Mouse (Mus musculus) lung, embryonic 14.5 days (tissue): ENCODE data around the gene Srprb. TPM values are rescaled to one million over a fixed set of nuclear protein-coding genes. Genes with fewer than 3 reads are reported as not detected.
A peak's percentile ranks its signal among the peaks of the same experiment; 100 is the strongest.

Experiments
- ATAC-seq: fragments of 200-750 bp; cut with Nextera tagmentation; 2 replicates; pipeline ENCODE4 v1.8.0; 2017; ENCODE audit warnings: mild to moderate bottlenecking, moderate TSS enrichment, moderate library complexity; ENCODE audit not compliant: insufficient read depth
- DNase-seq: peaks from one replicate; pipeline ENCODE4 v3.0.0-alpha.2; 2015
- H3K27ac ChIP-seq: fragments of 300-500 bp; sonication (generic); 2 replicates; pipeline ENCODE4 v1.5.1; 2014; ENCODE audit warnings: low read depth, mild to moderate bottlenecking, moderate library complexity
- H3K27me3 ChIP-seq: fragments of 300-500 bp; sonication (generic); 2 replicates; pipeline ENCODE4 v1.6.1; 2014; ENCODE audit warnings: low read length, control low read depth; ENCODE audit not compliant: insufficient read depth
- H3K36me3 ChIP-seq: fragments of 300-500 bp; sonication (generic); 2 replicates; pipeline ENCODE4 v1.6.1; 2014; ENCODE audit warnings: control low read depth; ENCODE audit not compliant: insufficient read depth
- H3K4me1 ChIP-seq: fragments of 300-500 bp; sonication (generic); 2 replicates; pipeline ENCODE4 v1.6.1; 2014; ENCODE audit warnings: antibody characterized with exemption, control low read depth; ENCODE audit not compliant: insufficient read depth
- H3K4me2 ChIP-seq: fragments of 300-500 bp; sonication (generic); 2 replicates; pipeline ENCODE4 v1.6.1; 2014; ENCODE audit warnings: mild to moderate bottlenecking
- H3K4me3 ChIP-seq: fragments of 300-500 bp; sonication (generic); 2 replicates; pipeline ENCODE4 v1.5.1; 2014; ENCODE audit warnings: low read depth, low read length
- H3K9ac ChIP-seq: fragments of 300-500 bp; sonication (generic); 2 replicates; pipeline ENCODE4 v1.6.1; 2014
- H3K9me3 ChIP-seq: fragments of 300-500 bp; sonication (generic); 2 replicates; pipeline ENCODE4 v1.6.1; 2016; ENCODE audit warnings: low read depth, low read length, control low read depth
- CTCF ChIP-seq: IDR thresholded peaks from 2 replicates; pipeline ENCODE4 v1.5.1; 2016; ENCODE audit warnings: antibody characterized with exemption, low read depth
- WGBS: fragments of 180-500 bp; shearing (Covaris S2); extraction: QIAGEN DNeasy Blood & Tissue Kit; methylation state at CpG from one replicate; pipeline ENCODE4 v1.1.7; 2014; 5-methylcytosine and 5-hydroxymethylcytosine counted together
- polyA plus RNA-seq: library from polyadenylated mRNA; unstranded; fragments of >200 nt; fragmentation: Nextera tagmentation; extraction: Ambion mirVana; gene quantifications from 2 replicates; pipeline ENCODE4 v1.2.1, GENCODE M21; 2014

Gene Srprb
- polyA plus RNA-seq, 1 experiment from 2014 or later: 68.2 TPM

- TF ChIP-seq CTCF: no peak
- Histone ChIP-seq H3K36me3 (no peaks in the 10 kb centered on the region), H3K27ac (no peak overlapping the region), H3K4me2 (no peak overlapping the region), H3K9ac (no peak overlapping the region), H3K27me3 (no peaks in the 10 kb centered on the region), H3K4me1 (no peaks in the 10 kb centered on the region), H3K9me3 (no peaks in the 10 kb centered on the region), H3K4me3 (no peak overlapping the region)
- no peak for DNase-seq
- WGBS: 91% methylated on average over 16 of the region's 16 CpGs
- no peak for ATAC-seq
These were observed 25.8 kb upstream of the Srprb start for GRCm38 (mm10) chr9:103227760-103228159.

GRCm38 (mm10) chr9:103226806-103227205, 24.9 kb upstream of the Srprb start:
- WGBS: 88% methylated on average over 15 of the region's 15 CpGs

GRCm38 (mm10) chr9:103225464-103225863, 23.5 kb upstream of the Srprb start:
- ATAC-seq (no peak), DNase-seq (peak; percentile 62)
- 60% methylated on average over 3 of the region's 3 CpGs for WGBS
- H3K27me3 ChIP-seq: no peaks in the 10 kb centered on the region
- no peak overlapping the region for H3K9ac ChIP-seq
- no peaks in the 10 kb centered on the region for H3K9me3 ChIP-seq
- no peak overlapping the region for H3K4me2 ChIP-seq
- H3K36me3 ChIP-seq: no peaks in the 10 kb centered on the region
- no peak overlapping the region for H3K27ac ChIP-seq
- H3K4me3 ChIP-seq: no peak overlapping the region
- TF ChIP-seq CTCF: peak; percentile 66
- H3K4me1 ChIP-seq: no peaks in the 10 kb centered on the region

More at GRCm38 (mm10) chr9:103226806-103227205, 24.9 kb upstream of the Srprb start:
- no peak for TF ChIP-seq CTCF
- Histone ChIP-seq H3K27me3 (no peaks in the 10 kb centered on the region), H3K36me3 (no peaks in the 10 kb centered on the region), H3K9me3 (no peaks in the 10 kb centered on the region), H3K4me3 (no peak overlapping the region), H3K9ac (no peak overlapping the region), H3K27ac (no peak overlapping the region), H3K4me1 (no peaks in the 10 kb centered on the region), H3K4me2 (no peak overlapping the region)
- no peak for ATAC-seq
- DNase-seq: peak; percentile 25

GRCm38 (mm10) chr9:103224721-103225120, 22.8 kb upstream of the Srprb start:
- no peak overlapping the region for H3K9ac ChIP-seq
- WGBS: 89% methylated on average over 7 of the region's 7 CpGs
- H3K4me1 ChIP-seq: no peaks in the 10 kb centered on the region

GRCm38 (mm10) chr9:103214281-103214680, 12.3 kb upstream of the Srprb start:
- Histone ChIP-seq H3K9ac (no peak overlapping the region), H3K9me3 (no peaks in the 10 kb centered on the region), H3K4me3 (no peak overlapping the region), H3K27ac (no peak overlapping the region), H3K4me1 (no peaks in the 10 kb centered on the region), H3K36me3 (no peaks in the 10 kb centered on the region), H3K27me3 (no peaks in the 10 kb centered on the region), H3K4me2 (no peak overlapping the region)
- ATAC-seq (no peak), DNase-seq (no peak)
- 69% methylated on average over 6 of the region's 6 CpGs for WGBS
- no peak for TF ChIP-seq CTCF

More at GRCm38 (mm10) chr9:103224721-103225120, 22.8 kb upstream of the Srprb start:
- Histone ChIP-seq H3K27me3 (no peaks in the 10 kb centered on the region), H3K4me2 (no peak overlapping the region), H3K27ac (no peak overlapping the region), H3K36me3 (no peaks in the 10 kb centered on the region), H3K4me3 (no peak overlapping the region), H3K9me3 (no peaks in the 10 kb centered on the region)
- ATAC-seq: no peak
- no peak for DNase-seq
- no peak for TF ChIP-seq CTCF

GRCm38 (mm10) chr9:103213631-103214030, 11.7 kb upstream of the Srprb start:
- H3K9me3 ChIP-seq: no peaks in the 10 kb centered on the region
- no peaks in the 10 kb centered on the region for H3K36me3 ChIP-seq
- H3K27me3 ChIP-seq: no peaks in the 10 kb centered on the region
- DNase-seq (no peak), ATAC-seq (no peak)
- H3K4me2 ChIP-seq: no peak overlapping the region
- H3K9ac ChIP-seq: no peak overlapping the region
- no peak overlapping the region for H3K27ac ChIP-seq
- no peaks in the 10 kb centered on the region for H3K4me1 ChIP-seq
- no peak overlapping the region for H3K4me3 ChIP-seq
- 72% methylated on average over 2 of the region's 2 CpGs for WGBS
- no peak for TF ChIP-seq CTCF

- Histone ChIP-seq H3K4me2 (peak overlapping the region; percentile 46), H3K9me3 (no peaks in the 10 kb centered on the region), H3K4me1 (no peaks in the 10 kb centered on the region), H3K4me3 (peak overlapping the region; percentile 19; the same call in 1 of the 2 replicates), H3K9ac (no peak overlapping the region), H3K27ac (no peak overlapping the region), H3K27me3 (no peaks in the 10 kb centered on the region), H3K36me3 (no peaks in the 10 kb centered on the region)
- TF ChIP-seq CTCF: no peak
- WGBS: 66% methylated on average over 28 of the region's 28 CpGs
- DNase-seq: peak; percentile 69
- no peak for ATAC-seq
These were observed 10.9 kb upstream of the Srprb start for GRCm38 (mm10) chr9:103212654-103213420.
